Mouse (Mus musculus): ENCODE results near the gene Nkd2.

Nkd2 gene

DNA sequence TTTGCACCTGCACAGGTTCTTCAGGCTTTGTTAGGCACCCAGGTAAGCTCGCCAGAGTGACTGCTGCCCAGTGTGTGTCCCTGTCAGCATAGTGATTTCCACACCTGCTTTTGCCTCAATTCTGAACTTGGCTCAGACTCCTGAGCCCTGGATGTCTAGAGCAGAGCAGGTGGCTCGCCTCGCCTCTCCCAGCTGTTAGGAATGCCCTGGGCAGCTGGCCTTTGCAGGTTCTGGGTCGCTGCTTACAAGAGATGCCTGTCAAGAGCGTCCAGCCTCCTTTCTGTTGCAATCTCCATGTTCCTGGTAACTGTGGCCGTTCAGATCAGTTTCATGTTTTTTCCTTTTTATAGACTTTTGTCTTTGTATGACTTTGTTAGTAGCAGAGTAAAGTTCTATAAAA is 31.1 kb downstream of the Nkd2 start:
- no peak for DNase-seq (ENCODE audit: low spot score)

DNA sequence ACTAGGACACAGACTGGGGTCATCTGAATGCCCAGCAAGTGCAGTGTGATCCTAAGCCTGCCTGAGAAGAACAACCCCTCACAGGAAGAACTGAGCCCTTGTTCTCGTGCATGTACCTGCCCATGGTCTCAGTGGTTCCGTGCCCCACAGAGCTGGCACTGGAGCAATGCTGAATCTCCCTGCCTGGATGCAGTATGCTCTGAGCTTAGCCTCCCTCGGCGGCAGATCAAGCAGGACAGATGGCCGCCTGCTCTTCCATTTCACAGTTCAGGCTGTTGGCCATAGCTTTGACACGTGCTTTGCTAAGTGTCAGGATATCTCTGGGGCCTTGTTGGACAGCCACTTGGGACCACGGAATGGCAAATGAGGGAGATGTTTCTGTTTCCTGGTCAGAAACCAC is 33.2 kb downstream of the Nkd2 start:
- no peak for DNase-seq (ENCODE audit: low spot score)

DNA sequence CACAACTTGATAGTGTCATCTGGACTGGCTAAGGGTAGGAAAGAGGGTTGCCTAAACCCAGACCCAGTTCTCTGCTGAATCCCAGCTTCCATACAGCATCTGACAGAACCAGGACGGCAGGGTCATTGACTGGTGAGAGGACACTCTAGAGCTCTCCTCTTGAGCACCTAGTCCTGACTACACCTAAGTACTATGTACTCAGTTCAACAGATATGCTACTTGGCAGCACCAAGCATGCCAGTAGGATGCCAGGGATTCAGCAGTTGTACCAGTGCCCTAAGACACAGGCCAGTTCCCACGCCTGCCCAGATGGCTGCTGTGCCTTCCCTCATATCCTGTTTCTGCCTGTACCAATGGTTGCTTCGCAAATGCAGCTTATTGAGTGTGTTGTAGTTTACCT is 34.5 kb downstream of the Nkd2 start:
- no peak for DNase-seq (ENCODE audit: low spot score)

DNA sequence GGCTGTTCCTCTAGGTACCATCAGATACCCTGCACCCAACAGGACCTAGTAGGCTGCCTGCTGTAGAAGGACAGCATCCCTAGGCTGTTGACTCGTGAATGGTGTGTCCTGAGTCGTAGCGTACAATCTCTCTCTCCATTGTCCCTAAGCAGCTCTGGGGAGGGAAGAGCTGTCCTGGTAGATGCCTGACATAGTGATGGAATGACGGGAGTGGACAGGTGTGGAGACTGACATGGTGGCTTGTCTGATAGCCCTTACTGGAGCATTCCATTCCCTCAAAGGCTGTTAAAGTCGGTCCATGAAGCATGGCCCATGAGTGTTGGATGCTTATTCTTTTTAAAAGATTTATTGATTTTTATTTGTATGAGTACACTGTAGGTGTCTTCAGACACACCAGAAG is 42.5 kb downstream of the Nkd2 start:
- no peak for DNase-seq (ENCODE audit: low spot score)

DNA sequence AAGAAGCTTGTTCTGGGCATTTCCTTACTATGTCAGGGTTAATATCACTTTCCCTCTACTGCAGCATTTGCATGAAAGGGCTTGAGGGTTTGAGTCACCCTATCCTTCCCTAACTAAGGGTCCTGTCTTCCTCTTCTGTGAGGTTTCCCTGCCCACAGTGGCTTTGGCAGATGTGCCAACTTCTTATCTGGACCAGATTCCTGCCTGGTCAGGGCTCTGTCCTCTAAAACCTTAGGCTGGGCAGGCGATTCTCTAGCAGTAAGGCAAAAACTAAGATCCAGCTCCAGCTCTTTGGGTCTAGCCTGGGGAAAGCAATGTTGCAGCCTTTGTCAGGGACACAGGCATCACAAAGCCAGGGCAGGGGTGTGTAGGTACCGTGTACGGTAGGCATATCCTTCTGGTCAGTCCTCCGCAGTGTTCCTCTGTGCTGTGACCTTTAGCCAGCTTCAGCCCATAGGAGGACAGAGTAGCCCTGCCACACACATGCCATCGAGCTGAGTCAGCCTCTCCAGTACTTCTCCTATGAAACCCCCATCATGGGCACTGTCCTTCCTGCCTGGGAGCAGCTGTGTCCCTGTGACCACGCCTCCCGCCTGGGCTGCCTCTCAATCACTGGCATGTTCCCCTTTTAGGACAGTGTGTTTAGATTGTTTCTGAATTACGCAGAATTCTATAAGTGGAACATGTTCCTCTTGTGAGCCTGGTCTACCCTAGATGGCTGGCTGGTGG is 43.8 kb downstream of the Nkd2 start:
- peak; percentile 62 for DNase-seq (ENCODE audit: low spot score)

DNA sequence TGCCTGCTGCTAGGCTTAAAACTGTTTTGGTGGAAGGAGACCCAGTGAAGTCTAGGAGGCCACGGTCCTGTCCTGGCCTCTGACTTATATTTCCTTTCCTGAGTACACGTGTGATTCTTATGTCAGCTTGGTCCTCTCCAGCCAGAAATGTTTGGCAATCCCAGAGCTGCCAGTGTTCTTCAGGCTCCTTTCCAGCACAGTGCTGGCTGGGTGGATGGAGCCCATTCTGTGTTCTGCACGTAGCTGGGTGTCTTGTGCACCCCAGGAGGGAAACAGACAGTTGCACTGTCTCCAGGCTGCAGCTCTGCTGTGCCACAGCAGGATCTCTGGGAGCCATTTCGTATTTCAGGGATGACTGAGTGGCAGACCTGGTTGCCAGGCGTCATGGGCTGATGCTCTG is 48.3 kb downstream of the Nkd2 start:
- DNase-seq (ENCODE audit: low spot score): no peak

DNA sequence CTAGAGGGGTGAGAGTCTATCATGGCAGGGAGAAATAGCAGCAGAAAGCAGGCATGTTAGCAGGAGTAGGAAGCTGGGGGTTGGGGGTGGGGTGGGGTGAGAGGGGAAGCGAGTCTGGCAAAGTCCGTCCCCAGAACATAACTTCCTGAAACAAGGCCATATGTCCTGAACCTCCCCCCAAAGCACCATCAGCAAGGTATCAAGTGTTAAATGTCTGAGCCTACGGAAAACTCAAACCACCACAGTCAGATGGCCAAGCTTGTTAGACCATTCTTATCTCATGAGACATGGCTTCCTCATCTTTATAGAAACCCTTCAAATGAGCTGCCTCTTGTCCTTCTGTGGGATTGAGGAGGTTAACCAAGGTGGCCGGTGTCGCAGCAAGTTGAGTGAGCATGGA is 54.3 kb downstream of the Nkd2 start:
- DNase-seq (ENCODE audit: low spot score): no peak

DNA sequence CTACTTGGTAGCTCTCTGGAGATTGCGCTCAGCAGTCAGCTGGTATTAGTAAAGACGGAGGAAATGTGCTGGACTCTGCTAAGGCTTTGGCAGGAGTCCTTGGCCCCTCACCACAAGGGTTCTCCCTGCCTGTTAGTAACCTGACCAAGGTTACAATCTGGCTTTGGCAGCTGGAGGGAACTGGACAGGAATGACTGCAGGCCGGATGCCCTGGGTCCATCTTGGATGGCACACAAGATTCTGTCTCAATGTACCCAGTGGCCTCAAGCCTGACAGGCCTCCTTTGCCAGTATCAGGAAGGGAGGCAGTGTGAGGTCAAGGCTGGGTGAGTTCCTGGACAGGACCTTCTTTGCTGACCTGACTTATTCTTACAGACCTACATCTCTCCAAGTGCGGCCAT is 55.3 kb downstream of the Nkd2 start:
- DNase-seq (ENCODE audit: low spot score): no peak

DNA sequence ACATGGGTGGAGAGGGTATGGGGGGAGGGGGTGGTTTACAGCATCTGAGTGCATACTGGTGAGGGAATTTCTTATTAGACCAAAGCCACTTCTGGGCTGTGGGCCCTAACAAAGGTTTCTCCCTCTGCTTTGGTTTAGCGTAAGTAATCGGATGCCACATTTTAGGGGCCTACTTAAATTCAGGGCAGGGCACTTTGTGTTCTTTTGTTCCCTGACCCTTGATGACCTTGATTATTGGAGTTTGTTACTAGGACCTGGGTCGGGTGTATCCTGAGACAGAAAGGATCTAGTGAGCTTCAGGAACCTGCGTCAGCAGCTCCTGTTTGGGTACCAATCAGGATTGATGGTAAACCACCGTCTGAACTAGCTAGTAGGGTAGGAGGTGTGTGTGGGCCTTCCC is 64.9 kb downstream of the Nkd2 start:
- DNase-seq (ENCODE audit: low spot score): no peak

DNA sequence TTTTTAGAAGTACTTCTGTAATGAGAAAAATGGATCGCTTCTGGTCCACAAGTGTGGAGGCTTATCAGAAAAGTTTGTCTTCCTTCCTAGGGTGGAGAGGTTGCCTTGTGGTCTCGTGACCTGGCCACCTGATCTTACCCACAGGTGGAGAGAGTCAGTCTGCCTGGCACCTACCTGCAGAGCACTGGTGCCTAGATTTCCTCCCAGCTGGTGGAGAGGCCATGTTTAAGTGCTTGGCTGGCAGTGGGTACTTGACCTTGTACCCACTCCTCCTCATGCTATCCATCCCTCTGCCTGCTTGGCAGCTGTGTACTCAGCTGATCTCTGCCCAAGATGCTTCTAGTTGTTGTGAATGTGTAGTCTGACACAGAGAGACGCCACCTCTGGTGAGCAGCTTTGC is 69.9 kb downstream of the Nkd2 start:
- no peak for DNase-seq (ENCODE audit: low spot score)

DNA sequence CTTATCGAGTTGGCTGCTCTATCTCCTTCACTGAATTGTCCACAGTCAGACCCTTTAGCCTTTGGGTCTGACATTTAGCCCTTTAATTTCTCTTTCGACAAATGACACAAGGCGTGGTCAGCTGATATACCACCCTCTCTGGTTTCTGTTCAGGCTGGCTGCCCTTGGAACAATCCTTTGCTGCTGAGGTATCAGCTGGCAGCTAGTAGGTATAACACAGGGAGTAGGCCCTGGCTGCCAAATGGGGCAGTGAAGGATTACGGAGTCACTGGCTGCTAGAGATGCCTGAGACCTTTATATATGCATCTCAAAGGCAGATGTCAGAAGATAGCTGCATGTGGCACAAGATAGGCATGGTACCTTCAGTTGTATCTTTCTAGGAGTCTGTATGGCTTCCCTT is 71.6 kb downstream of the Nkd2 start:
- no peak for DNase-seq (ENCODE audit: low spot score)

DNA sequence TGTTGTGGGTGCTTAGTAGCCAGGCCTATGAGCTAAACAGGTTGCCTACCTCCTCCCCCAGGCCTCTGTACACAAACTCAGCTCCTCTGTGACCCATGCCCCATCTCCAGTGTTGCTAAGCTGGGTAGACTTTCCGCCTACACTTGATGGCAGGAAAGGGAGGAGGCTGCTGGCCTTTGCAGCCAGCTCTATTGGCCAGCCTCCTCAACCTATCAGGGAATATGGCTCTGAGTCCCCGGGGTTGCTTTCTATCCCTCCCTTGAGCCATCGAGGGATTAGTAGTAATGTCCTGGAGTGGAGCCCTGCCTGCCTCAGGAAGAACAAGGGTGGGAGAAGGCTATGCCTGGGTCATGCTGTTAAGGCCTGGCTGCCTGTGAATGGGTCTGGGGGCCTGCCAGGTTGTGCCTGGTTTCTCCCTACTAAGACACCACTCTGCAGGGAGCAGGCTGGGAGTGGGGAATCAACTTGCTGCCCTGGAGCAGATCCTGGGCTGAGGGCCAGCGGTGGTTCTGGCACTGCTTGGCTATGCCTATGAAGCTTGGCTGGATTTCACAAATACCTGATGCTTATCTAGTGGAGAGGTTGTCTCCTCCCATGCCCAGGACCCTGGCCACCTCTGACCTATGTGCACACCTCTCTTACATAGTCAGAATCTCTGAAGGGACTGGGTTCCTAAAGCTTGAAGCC is 73.8 kb downstream of the Nkd2 start:
- no peak for DNase-seq (ENCODE audit: low spot score)

DNA sequence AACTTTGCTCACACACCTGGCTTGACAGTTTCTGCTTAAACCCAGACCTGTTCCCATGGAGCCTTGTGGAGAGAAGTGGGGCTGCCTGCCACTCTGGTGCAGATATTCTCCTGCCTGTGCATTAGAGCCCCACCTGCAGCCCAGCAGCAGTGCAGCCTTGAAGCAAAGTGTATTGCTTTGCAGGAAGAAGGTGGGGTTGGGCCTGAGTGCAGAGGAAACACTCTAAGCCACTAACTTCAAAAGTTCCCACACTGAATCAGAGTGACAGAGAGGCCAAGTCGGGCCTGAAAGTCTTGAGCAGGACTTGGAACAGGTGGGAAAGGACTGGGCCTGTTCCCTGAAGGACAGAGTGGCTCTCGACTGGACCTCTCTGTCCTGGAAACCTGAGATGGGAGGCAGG is 74.8 kb downstream of the Nkd2 start:
- DNase-seq (ENCODE audit: low spot score): no peak

DNA sequence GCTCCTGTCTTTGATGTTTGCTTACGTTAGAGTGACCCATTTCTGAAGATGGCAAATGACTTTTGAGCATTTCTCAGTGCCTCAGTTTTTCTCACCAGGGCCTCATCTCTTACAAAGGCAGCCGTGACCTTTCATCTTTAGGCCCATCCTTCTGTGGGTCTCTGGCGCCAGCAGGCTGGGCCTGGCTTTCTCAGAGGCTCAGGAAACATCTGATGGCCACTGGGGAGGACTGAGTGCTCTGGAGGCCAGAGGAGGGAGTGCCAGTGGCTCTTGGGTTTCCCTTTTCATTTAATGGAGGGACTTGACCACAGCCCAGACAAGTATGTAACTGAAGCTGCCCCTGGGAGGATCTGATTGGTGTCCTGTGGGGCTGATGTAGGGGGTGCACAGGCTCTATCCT is 76.3 kb downstream of the Nkd2 start:
- DNase-seq (ENCODE audit: low spot score): no peak

DNA sequence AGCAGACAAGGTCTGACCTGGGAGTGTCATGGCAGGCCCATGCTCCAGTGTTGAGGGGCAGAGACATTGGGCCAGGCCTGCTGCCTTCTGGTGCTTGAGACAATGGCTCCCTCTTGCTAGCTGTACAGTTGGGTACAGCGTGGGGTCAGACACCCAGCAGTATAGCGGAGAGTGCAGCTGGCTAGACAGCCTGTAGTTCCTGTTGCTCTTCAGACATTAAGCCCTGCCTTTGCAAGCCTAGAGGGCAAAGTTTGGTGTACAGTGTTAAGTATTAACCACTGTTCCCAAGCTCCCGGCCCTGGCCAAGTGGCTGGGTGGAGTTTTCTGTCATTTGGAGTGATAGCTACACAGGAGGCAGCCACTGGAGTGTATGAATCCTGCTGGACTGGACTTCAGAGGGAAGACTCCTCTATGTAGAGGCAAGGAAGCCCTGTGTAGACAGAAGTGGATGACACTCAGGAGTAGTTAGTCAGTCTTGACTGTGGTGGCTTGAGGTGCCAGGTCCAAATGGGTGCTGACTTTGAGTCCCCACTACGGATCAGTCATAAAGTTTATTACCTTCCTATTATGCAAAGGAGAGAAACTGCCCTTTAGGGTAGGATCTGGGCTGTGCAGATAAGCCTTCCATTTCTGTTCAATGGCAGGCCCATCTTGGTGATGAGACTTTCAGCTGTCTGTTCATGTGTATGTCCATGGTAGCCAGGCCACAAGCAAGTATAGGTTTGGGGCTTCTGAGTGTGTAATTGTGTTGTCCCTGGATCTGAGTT is 77.3 kb downstream of the Nkd2 start:
- DNase-seq (ENCODE audit: low spot score): no peak
